13 mouse cellular contexts compared by ENCODE assay signal in genomic region chr3:146946641-146947040, GRCm38 (mm10).
DNase-seq lines count a peak whose midpoint lies in the region; ATAC-seq and TF ChIP-seq lines count a peak whose summit lies in the region.
"Had no signal": no experiment of that assay in that cellular context is flagged by ENCODE, and none has a peak within 500 bp of the region (broad histone marks: within the 10 kb centered on the region; RNA-seq: fewer than 3 reads in every experiment).

No protein-coding gene starts in this region.

- H3K9me3 ChIP-seq in midbrain, embryonic 12.5 days, result no peaks in the 10 kb centered on the region
- no peaks in the 10 kb centered on the region for H3K9me3 ChIP-seq in midbrain, embryonic 13.5 days
- no peaks in the 10 kb centered on the region for H3K9me3 ChIP-seq in kidney, embryonic 15.5 days (replicated peaks)
- H3K9me3 ChIP-seq: embryonic facial prominence, embryonic 15.5 days; heart, embryonic 13.5 days; hindbrain, embryonic 12.5 days had no signal

- intact Hi-C loops in gastrocnemius, adult 2 months (cut with DNase I), result loop anchor here (10.0 kb wide), 2 partner anchors 382 to 602 kb away; no protein-coding TSS in a partner anchor

- H3K9ac ChIP-seq in midbrain, embryonic 12.5 days (replicated peaks), result no peak overlapping the region
- H3K9ac ChIP-seq in midbrain, embryonic 13.5 days (replicated peaks), result no peak overlapping the region
- H3K9ac ChIP-seq in kidney, embryonic 15.5 days, result no peak overlapping the region
- H3K9ac ChIP-seq: embryonic facial prominence, embryonic 15.5 days had no signal

- WGBS in midbrain, embryonic 12.5 days, result 84% methylated on average over 8 of the region's 8 CpGs
- 85% methylated on average over 8 of the region's 8 CpGs for WGBS in midbrain, embryonic 13.5 days
- WGBS in kidney, embryonic 15.5 days, result 84% methylated on average over 8 of the region's 8 CpGs

- no peaks in the 10 kb centered on the region for H3K36me3 ChIP-seq in midbrain, embryonic 12.5 days
- H3K36me3 ChIP-seq in midbrain, embryonic 13.5 days, result peaks cover 6% of the 10 kb centered on the region; the same call in 1 of the 2 replicates
- H3K36me3 ChIP-seq in kidney, embryonic 15.5 days, result no peaks in the 10 kb centered on the region
- H3K36me3 ChIP-seq: embryonic facial prominence, embryonic 15.5 days; heart, embryonic 13.5 days; hindbrain, embryonic 12.5 days had no signal

- no peaks in the 10 kb centered on the region for H3K27me3 ChIP-seq in midbrain, embryonic 12.5 days
- no peaks in the 10 kb centered on the region for H3K27me3 ChIP-seq in midbrain, embryonic 13.5 days
- no peaks in the 10 kb centered on the region for H3K27me3 ChIP-seq in kidney, embryonic 15.5 days
- H3K27me3 ChIP-seq: embryonic facial prominence, embryonic 15.5 days; heart, embryonic 13.5 days had no signal

- ATAC-seq in midbrain, embryonic 12.5 days (ENCODE audit: low FRiP score, low read depth), result 0 out of 2 replicates have a peak, but pooled peaks have one; percentile 55
- no peak for ATAC-seq in midbrain, embryonic 13.5 days
- no peak for ATAC-seq in kidney, embryonic 15.5 days (replicated peaks; ENCODE audit: low FRiP score)

- peak overlapping the region; percentile 72; the same call in 1 of the 2 replicates for H3K4me3 ChIP-seq in gastrocnemius, adult 2 months
- H3K4me3 ChIP-seq in midbrain, embryonic 12.5 days, result no peak overlapping the region
- no peak overlapping the region for H3K4me3 ChIP-seq in midbrain, embryonic 13.5 days (replicated peaks)
- no peak overlapping the region for H3K4me3 ChIP-seq in kidney, embryonic 15.5 days (replicated peaks)

- no peak for TF ChIP-seq CTCF in gastrocnemius, adult 2 months (IDR thresholded peaks at IDR 0.05)

- no peak for DNase-seq in gastrocnemius, adult 2 months
- no peak for DNase-seq in gastrocnemius, adult 18-20 months (ENCODE audit: low spot score)
- DNase-seq in 416B (ENCODE audit: low read depth), result peak; percentile 1
- DNase-seq in MEL-GATA-1-ER (ENCODE audit: extremely low read depth, low read depth), result peak; percentile 3
- DNase-seq: adrenal gland, postnatal 10 days; gastrocnemius, postnatal 25 days; heart, postnatal 4 days had no signal

- no peak overlapping the region for H3K27ac ChIP-seq in gastrocnemius, adult 2 months
- H3K27ac ChIP-seq in midbrain, embryonic 12.5 days (replicated peaks), result no peak overlapping the region
- H3K27ac ChIP-seq in midbrain, embryonic 13.5 days, result no peak overlapping the region
- no peak overlapping the region for H3K27ac ChIP-seq in kidney, embryonic 15.5 days
- H3K27ac ChIP-seq: embryonic facial prominence, embryonic 15.5 days; heart, embryonic 13.5 days; hindbrain, embryonic 12.5 days had no signal

- H3K4me1 ChIP-seq in midbrain, embryonic 12.5 days, result no peaks in the 10 kb centered on the region
- H3K4me1 ChIP-seq in midbrain, embryonic 13.5 days (replicated peaks), result no peaks in the 10 kb centered on the region
- no peaks in the 10 kb centered on the region for H3K4me1 ChIP-seq in kidney, embryonic 15.5 days
- H3K4me1 ChIP-seq: embryonic facial prominence, embryonic 15.5 days; heart, embryonic 13.5 days; hindbrain, embryonic 12.5 days had no signal

- no peak overlapping the region for H3K4me2 ChIP-seq in midbrain, embryonic 12.5 days (replicated peaks)
- no peak overlapping the region for H3K4me2 ChIP-seq in midbrain, embryonic 13.5 days (replicated peaks)
- H3K4me2 ChIP-seq in kidney, embryonic 15.5 days, result no peak overlapping the region

Comparison
In these comparisons a context has a peak if more than half of its experiments do, and no peak if none do; other contexts are left out.
1. DNase-seq: peak in 416B (single experiment) and MEL-GATA-1-ER (single experiment); none in gastrocnemius, adult 2 months (single experiment) and gastrocnemius, adult 18-20 months (single experiment).